Mouse (Mus musculus) G1E (cell line): ENCODE measurements around the gene Grin2d. TPM values are rescaled to one million over a fixed set of nuclear protein-coding genes. Genes with fewer than 3 reads are reported as not detected.

Experiments used
- ATAC-seq: 2 replicates; pipeline ENCODE4 v1.8.0; 2016; ENCODE audit warnings: mild to moderate bottlenecking; ENCODE audit not compliant: insufficient number of reproducible peaks, poor library complexity, low FRiP score, severe bottlenecking; ENCODE audit errors: extremely low read depth
- DNase-seq: peaks from one replicate; pipeline ENCODE4 v3.0.0; 2012; ENCODE audit warnings: low spot score
- H3K27me3 ChIP-seq: 2 replicates; pipeline ENCODE4 v1.6.1; 2012; ENCODE audit warnings: mild to moderate bottlenecking, low read length, inconsistent platforms; ENCODE audit not compliant: insufficient read depth
- H3K36me3 ChIP-seq: replicated peaks from 2 replicates; pipeline ENCODE3; 2012; ENCODE audit warnings: mild to moderate bottlenecking, inconsistent platforms
- H3K4me1 ChIP-seq: 2 replicates; pipeline ENCODE4 v1.6.1; 2012; ENCODE audit warnings: low read depth, low read length, inconsistent platforms, mixed read lengths; ENCODE audit not compliant: insufficient read depth
- H3K4me3 ChIP-seq: 2 replicates; pipeline ENCODE4 v1.5.1; 2012; ENCODE audit warnings: low read depth, mild to moderate bottlenecking, inconsistent platforms, low read length, moderate library complexity, mixed read lengths
- H3K9me3 ChIP-seq: replicated peaks from 2 replicates; pipeline ENCODE4 v1.6.1; 2012; ENCODE audit warnings: inconsistent platforms
- CTCF ChIP-seq: IDR thresholded peaks from 2 replicates; pipeline ENCODE4 v1.5.1; 2012; ENCODE audit warnings: low read depth, low read length, inconsistent platforms, mixed read lengths
- GATA1 ChIP-seq: IDR thresholded peaks from 2 replicates; pipeline ENCODE4 v1.6.1; 2012; ENCODE audit warnings: borderline replicate concordance, low read length, inconsistent platforms, mixed read lengths
- GATA2 ChIP-seq: IDR thresholded peaks from 2 replicates; pipeline ENCODE4 v1.6.1; 2012; ENCODE audit warnings: low read depth, low read length, inconsistent platforms, borderline replicate concordance
- POLR2AphosphoS5 ChIP-seq: IDR thresholded peaks from 2 replicates; pipeline ENCODE4 v1.6.1; 2012; ENCODE audit warnings: low read depth, low read length, inconsistent platforms; ENCODE audit not compliant: insufficient replicate concordance
- TAL1 ChIP-seq: conservative IDR thresholded peaks from 2 replicates; pipeline ENCODE4 v1.6.1; 2012; ENCODE audit warnings: low read depth, low read length, inconsistent platforms, mixed read lengths
- polyA plus RNA-seq: library from polyadenylated mRNA; stranded (reverse); fragments of >175 nt; gene quantifications from 2 replicates; pipeline ENCODE4 v1.2.3, GENCODE M21; 2012
- total RNA-seq, 2 experiments: library from RNA; stranded (forward) in 1 of 2; stranded (reverse) in 1 of 2; fragments of 200-1000 nt in 1 of 2; fragments of >200 nt in 1 of 2; fragmentation: Nextera tagmentation in 1 of 2; gene quantifications; 2 replicates each; pipeline ENCODE4 v1.2.3; 2014 to 2017

The Grin2d gene
- total and polyA plus RNA-seq, 3 experiments = 0.01 to 0.11 TPM; not detected in 1

GRCm38 (mm10) chr7:45815323-45815983 lies 62.7 kb downstream of the Grin2d start:
- Histone ChIP-seq H3K9me3 (no peaks in the 10 kb centered on the region), H3K4me3 (no peak overlapping the region), H3K27me3 (no peaks in the 10 kb centered on the region), H3K36me3 (peaks cover 58% of the 10 kb centered on the region), H3K4me1 (peaks cover 33% of the 10 kb centered on the region)
- DNase-seq (no peak), ATAC-seq (no peak)
- TF ChIP-seq TAL1 (no peak), GATA1 (no peak), POLR2AphosphoS5 (no peak), GATA2 (no peak), CTCF (no peak)

DNA sequence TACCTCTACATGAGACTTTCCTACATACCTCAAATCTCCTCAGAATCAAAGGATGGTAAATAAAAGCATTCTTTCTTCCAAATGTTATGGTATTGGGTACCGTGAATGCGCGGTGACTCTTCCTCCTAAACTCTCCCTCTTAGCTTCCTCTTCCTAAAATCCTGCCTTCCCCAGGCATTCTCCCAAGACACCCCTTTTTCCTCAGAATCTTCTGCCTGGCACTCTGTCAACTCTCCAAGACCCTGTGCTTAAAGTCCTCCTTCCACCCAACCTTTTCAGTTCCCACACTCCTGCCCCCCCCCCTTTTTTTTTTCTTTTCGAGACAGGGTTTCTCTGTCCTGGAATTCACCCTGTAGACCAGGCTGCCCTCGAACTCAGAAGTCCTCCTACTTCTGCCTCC lies 63.3 kb downstream of the Grin2d start:
- peaks cover 33% of the 10 kb centered on the region for H3K4me1 ChIP-seq
- no peaks in the 10 kb centered on the region for H3K27me3 ChIP-seq
- no peaks in the 10 kb centered on the region for H3K9me3 ChIP-seq
- H3K36me3 ChIP-seq = peaks cover 58% of the 10 kb centered on the region
- ATAC-seq (no peak), DNase-seq (no peak)
- peak overlapping the region; percentile 63; the same call in 1 of the 2 replicates for H3K4me3 ChIP-seq
- TF ChIP-seq GATA2 (no peak), CTCF (no peak), TAL1 (no peak), GATA1 (no peak), POLR2AphosphoS5 (no peak)

GRCm38 (mm10) chr7:45813787-45814779 lies 64.1 kb downstream of the Grin2d start, which contains the start of gene Cyth2:
TSS of gene Cyth2 (minus strand) at chr7:45814581.
- no peak for TF ChIP-seq GATA2
- no peak for TF ChIP-seq POLR2AphosphoS5
- no peak for TF ChIP-seq GATA1
- no peak for TF ChIP-seq CTCF
- TF ChIP-seq TAL1 = no peak
- Histone ChIP-seq H3K4me3 (peak within 1 kb of the TSS; percentile 83), H3K4me1 (peaks cover 36% of the 10 kb centered on the region), H3K9me3 (no peaks in the 10 kb centered on the region), H3K27me3 (no peaks in the 10 kb centered on the region), H3K36me3 (peaks cover 62% of the 10 kb centered on the region)
- DNase-seq (peak; percentile 100), ATAC-seq (peak; percentile 99)

DNA sequence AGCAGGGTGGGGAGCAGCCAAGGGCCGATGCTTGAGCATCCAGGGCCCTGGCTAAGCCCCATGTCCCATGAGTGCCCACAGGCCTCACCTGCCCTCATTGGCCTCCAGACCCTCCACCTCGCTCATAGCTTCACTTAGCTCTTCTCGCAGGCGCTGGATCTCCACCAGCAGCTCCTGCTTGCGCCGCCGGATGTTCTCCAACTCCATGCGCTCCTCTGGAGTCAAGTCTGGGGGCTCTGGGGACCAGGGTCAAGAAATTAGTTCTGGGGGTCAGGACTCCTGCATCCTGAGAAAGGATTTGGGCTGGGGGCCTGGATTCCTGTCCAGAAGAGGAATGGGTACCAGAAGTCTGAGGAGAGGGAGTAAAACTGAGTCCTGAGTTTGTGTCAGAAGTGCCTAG lies 65.3 kb downstream of the Grin2d start:
- Histone ChIP-seq H3K27me3 (no peaks in the 10 kb centered on the region), H3K4me3 (peak overlapping the region; percentile 83; the same call in 1 of the 2 replicates), H3K4me1 (peaks cover 40% of the 10 kb centered on the region), H3K9me3 (no peaks in the 10 kb centered on the region), H3K36me3 (peaks cover 62% of the 10 kb centered on the region)
- TF ChIP-seq GATA1 (no peak), CTCF (no peak), POLR2AphosphoS5 (no peak), TAL1 (no peak), GATA2 (no peak)
- no peak for ATAC-seq
- DNase-seq = no peak

- DNase-seq (no peak), ATAC-seq (no peak)
- Histone ChIP-seq H3K27me3 (no peaks in the 10 kb centered on the region), H3K4me1 (peaks cover 29% of the 10 kb centered on the region), H3K9me3 (no peaks in the 10 kb centered on the region), H3K4me3 (no peak overlapping the region), H3K36me3 (peaks cover 75% of the 10 kb centered on the region)
- TF ChIP-seq TAL1 = no peak
- TF ChIP-seq GATA1 = no peak
- TF ChIP-seq POLR2AphosphoS5 = no peak
- TF ChIP-seq CTCF = no peak
- no peak for TF ChIP-seq GATA2
These were observed 68.7 kb downstream of the Grin2d start for GRCm38 (mm10) chr7:45809276-45810075.
